Mouse (Mus musculus) neural tube, embryonic 10.5 days (tissue): Measurements from ENCODE around the gene Tle3.
A peak's percentile ranks its signal among the peaks of the same experiment; 100 is the strongest.

Experiments used
- DNase-seq: peaks from one replicate; pipeline ENCODE4 v3.0.0-alpha.2; 2017; ENCODE audit warnings: low spot score; ENCODE audit errors: extremely low spot score

Gene Tle3

DNA sequence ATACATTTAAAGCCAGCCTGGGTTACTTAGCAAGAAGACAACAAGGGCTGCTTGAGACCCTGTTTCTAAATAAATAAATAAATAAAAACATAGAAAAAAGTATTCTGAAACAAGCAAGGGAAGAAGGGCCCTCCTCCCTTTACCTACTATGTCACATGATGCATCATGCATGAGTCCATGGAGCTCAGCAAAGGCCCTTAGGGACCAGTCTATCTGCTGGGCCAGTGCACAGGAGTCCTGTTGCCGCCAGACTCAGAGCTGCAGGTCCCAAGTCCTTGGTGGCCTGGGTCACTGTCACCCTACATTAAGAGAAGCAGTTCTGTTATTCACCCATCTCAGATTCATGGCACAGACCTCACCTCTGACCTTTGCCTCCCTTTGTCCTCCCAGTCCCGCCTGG, 61.0 kb downstream of the Tle3 start:
- no peak for DNase-seq

DNA sequence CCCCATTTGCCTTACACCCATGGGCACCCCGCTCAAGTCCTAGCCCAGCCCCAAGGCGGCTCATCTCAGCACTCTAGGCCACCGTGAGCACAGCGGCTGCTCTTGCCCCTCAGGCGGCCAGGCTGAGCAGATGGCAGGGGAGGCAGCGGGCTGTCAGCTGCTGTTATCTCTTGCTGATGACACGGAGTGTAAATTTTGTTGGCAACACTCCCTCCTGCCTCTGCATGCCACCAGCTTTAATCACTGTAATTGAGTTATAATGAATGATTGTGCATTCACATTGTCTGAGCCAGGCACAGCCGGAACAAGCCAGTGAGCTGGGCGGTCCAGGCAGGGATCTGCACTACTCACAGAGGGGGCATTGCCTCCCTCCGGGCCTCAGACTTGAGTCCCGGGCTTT, 61.9 kb downstream of the Tle3 start:
- DNase-seq, result peak; percentile 46

GRCm38 (mm10) chr9:61435191-61435989, 63.2 kb downstream of the Tle3 start:
- DNase-seq, result peak; percentile 45

- DNase-seq, result no peak
Measured at GRCm38 (mm10) chr9:61436104-61436503, 63.9 kb downstream of the Tle3 start.

DNA sequence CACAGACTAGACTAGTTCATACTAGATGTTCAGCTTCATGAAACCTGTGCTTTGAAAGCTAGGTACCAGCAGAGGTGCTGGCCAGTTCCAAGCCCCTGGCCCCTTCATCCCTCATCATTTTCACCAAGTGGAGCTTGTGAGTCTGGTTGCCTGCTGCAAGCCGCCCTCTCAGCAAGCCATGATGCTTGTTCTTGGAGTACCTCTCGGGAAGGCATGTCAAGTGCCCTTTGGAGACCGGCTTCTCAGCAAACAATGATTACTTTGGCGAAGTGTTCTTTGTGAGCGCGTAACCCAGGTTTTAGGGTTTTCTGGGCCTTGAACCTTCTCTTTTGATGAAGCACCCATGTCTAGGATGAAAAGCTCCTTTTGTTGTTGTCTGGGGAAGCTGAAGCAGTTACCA, 64.6 kb downstream of the Tle3 start:
- no peak for DNase-seq

- DNase-seq, result no peak
Measured at GRCm38 (mm10) chr9:61439092-61439491, 66.9 kb downstream of the Tle3 start.

DNA sequence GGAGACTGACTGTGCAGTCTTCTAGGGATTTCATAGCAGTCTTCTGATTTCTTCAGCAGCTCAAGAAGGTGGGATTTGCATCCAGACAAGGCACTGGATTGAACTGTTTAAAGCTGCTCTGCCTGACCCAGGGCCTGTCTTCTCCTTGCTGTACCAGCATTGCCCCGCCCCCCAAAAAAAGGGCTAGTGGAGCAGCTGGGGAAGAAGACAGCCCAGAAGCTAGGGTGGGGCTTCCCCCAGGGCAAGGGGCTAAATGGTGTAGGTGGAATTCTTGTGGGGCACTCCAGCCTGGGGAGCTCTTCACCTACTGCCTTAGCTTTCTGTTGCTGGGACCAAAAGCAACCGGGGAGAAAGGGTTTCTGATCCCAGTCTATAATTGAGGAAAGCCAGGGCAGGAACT, 67.8 kb downstream of the Tle3 start:
- DNase-seq, result no peak

GRCm38 (mm10) chr9:61441206-61441913, 69.2 kb downstream of the Tle3 start:
- DNase-seq, result no peak

GRCm38 (mm10) chr9:61442951-61443630, 70.9 kb downstream of the Tle3 start:
- no peak for DNase-seq

DNA sequence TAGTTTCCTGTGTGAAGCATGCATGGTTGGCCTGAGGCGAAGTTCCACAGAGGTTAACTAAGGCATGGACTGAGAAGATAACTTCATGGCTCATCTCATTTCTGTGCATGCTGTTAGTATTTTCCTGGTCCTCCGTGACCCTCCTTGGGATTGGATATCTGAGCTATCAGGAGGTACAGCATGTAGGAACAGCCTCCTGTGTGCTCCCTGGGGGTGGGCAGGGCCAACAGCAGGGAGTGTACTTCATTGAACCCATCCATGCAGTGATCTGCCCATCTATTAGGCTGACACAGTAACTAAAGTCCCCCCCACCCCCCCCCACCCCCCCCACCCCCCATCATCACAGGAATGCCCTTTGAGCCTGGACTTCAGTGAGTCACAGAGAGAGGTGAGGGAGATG, 73.0 kb downstream of the Tle3 start:
- DNase-seq, result no peak

GRCm38 (mm10) chr9:61445711-61446222, 73.6 kb downstream of the Tle3 start:
- DNase-seq, result peak; percentile 40

- DNase-seq, result no peak
Measured at GRCm38 (mm10) chr9:61446965-61447364, 74.8 kb downstream of the Tle3 start.

DNA sequence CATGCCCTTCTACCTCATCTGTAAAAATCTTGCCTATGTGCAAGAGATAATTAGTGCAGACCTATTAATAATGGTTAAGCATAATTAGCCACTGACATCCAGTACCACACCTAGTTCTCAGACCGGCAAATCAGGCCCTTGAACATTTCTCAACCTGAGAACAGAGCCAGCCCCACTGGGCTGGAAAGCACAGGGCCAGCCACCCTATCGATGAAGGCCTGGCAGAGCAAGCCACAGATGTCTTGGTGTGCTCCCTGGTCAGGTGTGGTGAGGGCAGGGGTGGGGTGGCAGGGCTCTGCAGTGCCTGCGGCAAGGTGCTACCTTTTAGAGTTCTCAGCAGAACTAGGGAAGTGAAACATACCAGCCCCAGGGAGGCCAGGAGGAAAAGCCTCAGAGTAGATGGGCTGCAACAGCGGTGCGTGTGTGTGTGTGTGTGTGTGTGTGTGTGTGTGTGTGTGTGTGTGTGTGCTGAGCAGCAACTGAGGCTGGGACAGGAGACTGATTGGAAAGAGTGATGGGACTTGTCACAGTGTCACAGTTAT, 77.3 kb downstream of the Tle3 start:
- no peak for DNase-seq

- no peak for DNase-seq
Measured at GRCm38 (mm10) chr9:61452081-61452480, 79.9 kb downstream of the Tle3 start.

- no peak for DNase-seq
Measured at GRCm38 (mm10) chr9:61455861-61456261, 83.7 kb downstream of the Tle3 start.

GRCm38 (mm10) chr9:61456441-61457161, 84.4 kb downstream of the Tle3 start:
- DNase-seq, result no peak

DNA sequence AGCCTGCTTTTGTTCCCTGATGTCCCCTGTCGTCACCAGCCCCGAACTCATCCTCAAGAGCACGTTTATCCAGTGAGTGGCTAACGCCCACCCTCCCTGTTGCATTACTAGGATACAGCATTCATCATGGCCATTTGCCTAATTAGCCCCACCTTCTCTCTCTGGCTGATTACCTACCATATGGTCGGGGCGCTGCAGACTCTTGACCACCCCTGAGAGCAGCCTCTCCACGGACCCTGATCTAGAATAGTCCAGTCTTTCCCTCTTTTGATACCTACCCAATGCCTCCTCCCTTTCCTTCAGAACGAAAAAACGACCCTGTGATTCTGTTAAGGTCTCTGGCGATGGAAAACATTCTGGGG, 85.0 kb downstream of the Tle3 start:
- no peak for DNase-seq

- DNase-seq, result no peak
Measured at GRCm38 (mm10) chr9:61461859-61462258, 89.7 kb downstream of the Tle3 start.

- no peak for DNase-seq
Measured at GRCm38 (mm10) chr9:61467436-61467835, 95.3 kb downstream of the Tle3 start.
